Mouse (Mus musculus): ENCODE measurements around the gene Prss36.

GRCm38 (mm10) chr7:127932273-127933031, 14.1 kb downstream of the Prss36 start:
- no peak for TF ChIP-seq POLR2A (IDR thresholded peaks at IDR 0.05; ENCODE audit: control insufficient read depth in 1 of 2, insufficient read depth in 1 of 2, low read depth in 1 of 2, low read length in 2 of 2, poor library complexity in 1 of 2)
- TF ChIP-seq UBTF (IDR thresholded peaks at IDR 0.05; ENCODE audit: borderline replicate concordance, insufficient read depth, low read depth, low read length), result no peak
- TF ChIP-seq MAFK (IDR thresholded peaks at IDR 0.05; ENCODE audit: borderline replicate concordance, low read depth, low read length), result no peak
- TF ChIP-seq EP300 (IDR thresholded peaks at IDR 0.05; ENCODE audit: low read depth in 1 of 2, low read length in 2 of 2), result no peak
- no peak for TF ChIP-seq ZC3H11A (IDR thresholded peaks at IDR 0.05; ENCODE audit: low read depth, low read length)
- TF ChIP-seq NELFE (IDR thresholded peaks at IDR 0.05; ENCODE audit: low read depth, low read length), result no peak

Data from MEL (cell line).